Mouse (Mus musculus) cerebellum, postnatal 14 days (tissue): Measurements from ENCODE around the gene Cadps2.

Source experiments
- DNase-seq, 2 experiments: peaks; one replicate each; pipeline ENCODE4 v3.0.0; 2021; ENCODE audit warnings: mixed read lengths in 2 of 2

The Cadps2 gene

DNA sequence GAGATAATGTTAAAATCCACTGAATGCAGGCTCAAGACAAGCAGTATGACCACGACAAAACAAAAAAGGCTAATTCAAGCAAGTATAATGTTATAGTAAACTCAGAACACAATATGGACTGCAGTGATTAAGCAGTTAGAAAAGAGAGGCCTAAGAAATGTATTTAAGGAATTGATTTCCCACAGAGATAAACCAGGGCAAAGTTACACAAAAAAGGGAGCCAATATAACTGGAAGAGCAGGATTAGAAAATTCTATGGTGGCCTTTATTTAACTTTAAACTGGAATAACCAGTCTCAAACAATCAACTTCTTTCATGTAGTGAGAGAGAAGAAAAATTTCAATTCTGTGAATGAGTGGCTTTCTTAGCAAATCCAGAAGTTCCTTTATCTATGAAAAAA, 289.3 kb downstream of the Cadps2 start:
- DNase-seq, result no peak

DNA sequence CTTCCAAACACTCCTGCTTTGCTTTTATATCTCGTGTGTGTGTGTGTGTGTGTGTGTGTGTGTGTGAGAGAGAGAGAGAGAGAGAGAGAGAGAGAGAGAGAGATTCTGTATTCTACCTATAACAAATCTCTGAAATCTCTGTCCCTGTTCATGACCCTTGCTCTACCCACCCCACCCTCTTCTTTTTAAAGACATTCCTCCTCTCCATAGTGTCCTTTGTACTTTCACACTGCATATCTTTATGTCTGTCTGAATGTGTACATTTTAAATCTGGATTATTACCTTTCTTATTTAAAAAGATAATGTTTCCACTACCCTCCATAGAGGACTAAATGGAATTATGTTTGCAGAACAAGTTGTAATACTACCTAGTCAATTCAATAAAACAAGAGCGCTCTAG, 315.5 kb downstream of the Cadps2 start:
- DNase-seq, result no peak

DNA sequence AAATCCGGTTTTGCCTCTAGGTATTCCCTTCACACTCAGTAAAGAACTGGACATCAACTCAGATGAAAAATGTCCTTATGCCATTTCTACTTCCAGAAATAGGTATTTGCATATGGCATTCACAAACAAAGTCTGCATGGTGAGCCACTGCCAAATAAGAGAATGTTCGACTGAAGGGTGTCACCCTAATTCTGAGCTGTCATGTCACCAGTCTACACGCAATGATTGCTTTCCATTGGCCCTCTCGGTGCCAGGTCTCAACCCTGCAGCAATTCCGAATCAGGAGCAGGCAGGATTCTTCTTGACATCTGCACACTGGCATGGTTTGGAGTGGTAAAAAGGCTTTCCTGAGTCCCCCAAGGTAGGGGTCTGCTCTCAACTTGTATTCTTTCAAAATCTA, 316.7 kb downstream of the Cadps2 start:
- peak; percentile 72 to 80 for DNase-seq

DNA sequence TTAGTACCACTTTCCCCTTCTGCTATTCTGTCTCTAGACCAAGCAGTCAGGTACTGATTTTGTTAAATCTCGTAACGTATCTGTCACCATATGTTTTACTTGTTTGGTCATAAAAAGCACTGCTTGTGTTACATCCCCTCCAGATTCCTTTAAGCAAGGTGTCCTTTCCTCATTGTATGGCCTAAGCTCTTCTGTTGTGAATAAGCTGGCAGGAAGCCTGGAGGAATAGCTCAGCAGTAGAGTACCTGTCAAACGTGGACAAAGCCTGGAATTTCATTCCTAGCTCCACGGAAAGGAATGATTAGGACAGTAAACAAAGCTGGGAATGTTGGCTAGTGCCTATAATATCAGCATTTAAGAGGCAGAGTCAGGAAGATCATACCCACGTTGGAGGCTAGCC, 340.6 kb downstream of the Cadps2 start:
- DNase-seq, result peak in 1 of 2 experiments; percentile 35

DNA sequence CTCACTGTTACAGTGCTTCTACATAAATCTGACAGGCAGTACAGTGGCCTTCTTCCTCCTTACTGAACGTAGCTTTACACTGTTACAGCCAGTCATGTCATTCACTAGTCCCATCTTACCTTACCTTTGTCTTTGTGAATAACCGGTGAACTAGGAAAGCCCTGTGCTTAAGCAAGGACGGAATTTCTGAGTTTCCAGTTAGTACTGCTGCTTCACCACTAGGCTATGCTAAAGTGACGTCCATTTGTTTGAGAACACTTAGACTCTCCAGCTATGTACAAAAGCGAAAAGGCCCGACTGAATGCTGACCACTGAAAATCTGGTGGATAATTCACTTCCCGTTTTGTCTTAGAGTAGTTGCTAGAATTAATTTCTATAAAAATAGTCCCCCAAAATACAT, 347.4 kb downstream of the Cadps2 start:
- peak; percentile 20 to 62 for DNase-seq

DNA sequence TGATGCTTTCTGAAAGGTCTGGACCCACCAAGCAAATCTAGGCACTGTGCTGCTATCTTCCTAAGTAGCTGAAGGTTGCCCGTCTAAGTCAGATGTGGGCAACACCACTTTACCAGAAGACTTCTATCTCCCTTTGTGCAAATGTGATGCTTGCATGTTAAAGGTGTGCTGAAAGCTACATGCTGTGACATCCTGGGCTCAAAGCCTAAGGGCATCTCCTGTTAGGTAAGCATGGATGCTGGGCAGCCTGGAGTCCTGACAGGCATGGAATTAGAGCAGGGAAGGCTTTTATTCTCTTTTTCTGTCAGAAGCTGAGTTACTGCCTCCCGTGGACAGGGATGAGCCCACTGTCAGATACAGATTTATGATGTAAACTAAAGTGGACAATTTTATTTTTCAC, 348.8 kb downstream of the Cadps2 start:
- peak; percentile 26 to 47 for DNase-seq

DNA sequence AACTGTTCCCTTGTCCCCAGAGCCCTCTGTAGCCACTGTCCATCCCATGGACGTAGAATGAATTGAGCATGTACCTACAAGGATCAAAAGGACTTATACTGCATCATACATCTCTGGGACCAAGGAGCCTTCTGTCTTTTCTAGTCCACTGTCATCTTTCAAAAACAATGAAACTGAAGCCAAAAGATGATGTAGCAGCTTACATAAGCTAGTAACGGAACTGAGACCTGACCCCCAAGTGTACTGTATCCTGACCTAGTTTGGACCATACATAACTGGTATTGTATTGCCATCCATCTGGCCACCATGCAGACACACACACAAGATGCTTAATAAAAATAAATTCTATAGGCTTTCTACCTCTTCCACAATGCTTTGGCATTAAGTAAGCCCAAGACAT, 350.2 kb downstream of the Cadps2 start:
- DNase-seq, result no peak

DNA sequence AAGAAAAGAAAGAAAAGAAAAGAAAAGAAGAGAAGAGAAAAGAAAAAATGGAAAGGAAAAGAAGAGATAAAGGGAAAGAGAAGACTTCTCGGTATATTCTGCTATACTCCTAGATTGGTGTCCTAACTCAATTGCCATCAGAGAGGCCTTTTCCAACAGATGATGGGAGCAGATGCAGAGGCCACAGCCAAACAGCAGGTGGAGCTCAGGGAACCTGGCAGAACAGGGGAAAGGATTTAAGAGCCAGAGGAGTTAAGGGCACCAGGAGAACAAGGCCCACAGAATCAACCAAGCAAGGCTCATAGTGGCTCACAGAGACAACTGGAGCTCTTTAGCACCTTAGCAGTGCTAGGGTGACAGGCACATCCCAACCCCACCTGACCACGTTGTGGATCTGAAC, 366.5 kb downstream of the Cadps2 start:
- DNase-seq, result peak; percentile 52 to 57

DNA sequence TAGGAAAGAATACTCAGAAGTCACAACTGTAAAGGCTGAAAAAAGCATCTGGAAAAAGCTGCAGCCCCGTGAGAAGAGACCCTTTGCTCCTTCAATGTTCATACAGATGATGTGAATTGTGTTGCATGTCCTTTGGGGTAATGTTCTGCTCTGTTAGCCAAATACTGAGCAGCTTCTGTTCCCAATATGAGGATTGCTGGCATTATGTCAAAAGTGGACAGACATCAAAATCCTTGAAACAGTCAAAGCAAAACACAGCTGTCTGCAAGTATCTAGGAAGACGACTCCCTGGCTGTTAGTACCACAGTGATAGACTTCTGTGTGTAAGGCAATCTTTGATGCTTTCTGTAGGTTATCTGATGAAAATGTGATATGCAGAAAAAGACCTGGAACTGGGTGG, 367.4 kb downstream of the Cadps2 start:
- no peak for DNase-seq

DNA sequence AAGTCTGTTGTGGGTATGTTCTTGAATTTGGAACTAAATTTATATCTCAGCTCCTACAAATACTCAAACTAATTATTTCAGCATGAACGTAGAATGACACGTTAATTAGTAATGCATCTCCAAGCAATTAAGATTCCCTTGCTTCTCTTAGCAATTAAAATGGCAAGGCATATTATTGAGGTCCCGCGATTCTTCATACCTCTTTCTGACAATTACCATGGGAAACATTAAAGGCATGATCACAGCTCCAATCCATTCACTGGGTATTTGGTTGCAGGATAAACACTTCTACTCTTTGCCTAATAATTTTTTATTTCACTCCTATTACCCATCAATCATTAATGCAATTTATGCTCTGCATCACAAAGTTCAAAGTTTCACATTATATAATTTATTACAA, 371.3 kb downstream of the Cadps2 start:
- no peak for DNase-seq

DNA sequence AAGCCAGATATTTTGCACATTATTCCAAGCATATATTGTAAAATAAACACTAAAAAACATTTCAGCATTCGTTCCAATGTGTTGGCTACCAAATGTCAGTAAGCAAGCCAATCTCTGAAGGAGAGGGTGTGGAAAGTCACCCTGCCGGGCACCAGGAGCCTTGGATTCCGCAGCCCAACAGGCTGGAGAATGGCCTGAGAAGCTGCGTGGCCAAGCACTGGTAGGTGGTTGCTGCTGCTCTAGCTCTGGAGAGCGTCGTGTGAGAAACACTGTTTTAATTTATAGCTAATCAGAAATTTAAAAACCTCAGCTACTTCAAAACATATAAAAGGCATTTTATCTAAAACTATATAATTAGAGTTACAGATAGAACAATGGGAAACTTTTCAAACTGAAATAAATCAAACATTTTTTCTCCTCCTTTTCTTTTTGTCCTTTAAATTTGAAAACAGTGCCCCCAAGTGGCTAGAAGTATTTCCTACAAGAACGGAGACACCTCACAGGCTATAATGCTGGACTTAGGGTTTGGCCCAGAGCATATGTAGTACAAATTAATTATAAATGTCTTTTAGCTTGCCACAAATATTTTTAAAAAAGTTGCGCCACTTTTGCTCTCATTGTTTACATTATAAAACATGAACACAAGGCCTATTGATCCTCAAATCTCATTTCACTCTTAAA, 376.5 kb downstream of the Cadps2 start:
- peak; percentile 48 to 65 for DNase-seq

DNA sequence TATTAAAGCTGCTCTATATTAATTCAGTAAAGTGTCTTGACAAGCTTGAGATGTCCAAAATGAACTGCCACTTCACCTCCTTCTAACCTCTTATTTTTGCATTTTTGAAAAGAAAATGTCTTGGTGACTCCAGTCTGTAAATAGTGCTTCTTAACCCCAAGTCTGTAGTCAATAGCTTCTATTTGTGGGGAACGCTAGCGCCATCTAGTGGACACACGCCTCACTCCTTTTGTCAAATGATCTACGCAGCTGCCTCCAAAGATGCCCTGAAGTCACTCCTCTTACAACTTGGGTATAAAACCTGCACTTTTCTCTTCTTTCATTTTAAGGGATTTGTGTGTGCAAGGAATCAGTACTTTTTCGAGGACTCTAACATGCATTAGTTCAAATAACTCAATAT, 381.5 kb downstream of the Cadps2 start:
- peak; percentile 77 to 84 for DNase-seq

DNA sequence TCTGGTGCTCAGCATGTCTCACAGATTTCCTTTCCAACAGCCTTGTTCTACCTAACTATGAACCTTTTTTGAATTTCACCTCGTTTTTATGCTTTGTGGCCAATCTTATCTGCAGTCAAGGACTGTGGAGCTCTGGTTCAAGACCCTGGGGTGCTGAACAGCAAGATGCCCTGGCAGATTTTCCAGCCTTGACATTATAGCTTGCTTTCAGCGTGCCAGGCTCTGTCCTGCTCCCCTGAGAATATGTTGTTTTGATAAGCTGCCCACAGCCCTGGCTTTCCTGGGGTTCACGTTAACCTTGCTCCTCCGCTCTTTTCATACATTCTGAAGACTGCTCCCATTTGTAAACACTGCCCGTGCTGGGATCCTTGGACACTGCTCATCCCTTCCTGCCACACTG, 385.3 kb downstream of the Cadps2 start:
- peak in 1 of 2 experiments; percentile 42 for DNase-seq

DNA sequence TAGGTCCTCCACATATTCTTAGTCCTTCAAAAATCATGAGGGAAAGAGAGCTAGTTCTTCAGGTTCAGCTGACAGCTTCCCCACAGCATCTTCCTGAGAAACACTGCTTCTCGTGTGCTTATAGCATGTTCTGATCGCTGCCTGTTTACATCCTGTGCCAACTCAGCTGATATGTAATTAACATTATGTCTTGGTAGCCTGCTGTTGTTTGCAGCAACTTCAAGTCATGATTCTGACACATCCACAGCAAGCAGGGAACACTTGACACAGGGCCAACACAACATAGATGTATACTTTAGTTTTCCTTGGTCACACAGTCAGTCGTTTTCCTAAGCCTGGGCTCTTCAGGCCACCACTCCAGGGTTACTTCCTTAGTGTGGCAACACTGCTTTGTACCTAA, 399.3 kb downstream of the Cadps2 start:
- DNase-seq, result no peak

DNA sequence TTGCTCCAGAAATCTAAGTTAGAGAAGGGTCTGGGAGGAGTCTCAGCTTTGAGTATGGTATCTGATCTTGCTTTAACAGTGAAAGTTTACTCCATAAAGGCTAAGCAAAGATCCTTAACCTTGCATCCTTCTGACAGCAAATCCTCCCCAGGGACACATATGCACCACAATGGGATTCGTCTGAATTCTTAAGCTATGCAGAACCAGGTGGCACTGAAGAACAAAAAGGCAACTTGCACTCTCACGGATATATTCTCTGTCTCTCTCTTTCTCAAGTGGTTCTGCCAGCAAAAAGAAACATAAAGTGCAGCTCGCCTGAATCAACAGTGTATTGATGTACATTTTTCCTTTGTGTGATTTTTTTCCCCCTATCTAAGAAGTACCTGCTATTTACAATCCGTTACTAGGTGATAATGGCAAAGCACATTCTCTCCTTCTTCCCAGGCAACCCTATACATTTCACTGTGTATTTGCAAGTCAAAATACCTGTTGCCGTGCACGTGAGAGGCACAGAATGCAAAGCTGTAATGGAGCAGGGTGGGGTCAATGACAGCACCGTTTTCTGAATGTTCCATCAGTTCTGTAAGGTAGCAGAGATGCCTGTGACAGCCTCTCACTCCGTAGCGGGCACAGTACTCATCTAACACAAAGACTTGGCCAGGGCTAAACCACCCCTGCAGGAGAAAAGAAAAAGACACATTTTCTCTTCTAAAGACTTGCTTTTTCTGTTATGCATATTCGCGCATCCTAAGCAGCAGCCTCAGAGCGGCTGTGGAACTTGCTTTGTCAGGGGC, 428.8 kb downstream of the Cadps2 start:
- DNase-seq, result no peak

DNA sequence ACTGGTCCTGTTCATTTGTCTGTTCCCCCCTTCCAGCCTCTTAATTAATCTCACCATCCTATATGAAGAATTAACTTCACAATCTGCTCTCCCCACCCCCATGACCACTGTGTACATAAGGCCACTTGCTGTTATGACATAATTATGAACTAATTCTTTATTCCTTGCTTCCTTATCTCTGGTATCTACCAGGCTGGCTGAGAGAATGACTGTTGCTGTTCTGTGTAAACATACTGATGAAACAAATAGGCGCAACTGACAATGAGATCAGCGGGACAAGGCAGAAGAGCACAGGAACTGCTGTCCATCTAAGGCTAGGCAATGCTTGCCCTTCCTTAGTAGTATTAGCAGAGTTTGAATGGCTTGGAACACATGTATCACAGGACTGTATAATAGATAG, 445.1 kb downstream of the Cadps2 start:
- no peak for DNase-seq

DNA sequence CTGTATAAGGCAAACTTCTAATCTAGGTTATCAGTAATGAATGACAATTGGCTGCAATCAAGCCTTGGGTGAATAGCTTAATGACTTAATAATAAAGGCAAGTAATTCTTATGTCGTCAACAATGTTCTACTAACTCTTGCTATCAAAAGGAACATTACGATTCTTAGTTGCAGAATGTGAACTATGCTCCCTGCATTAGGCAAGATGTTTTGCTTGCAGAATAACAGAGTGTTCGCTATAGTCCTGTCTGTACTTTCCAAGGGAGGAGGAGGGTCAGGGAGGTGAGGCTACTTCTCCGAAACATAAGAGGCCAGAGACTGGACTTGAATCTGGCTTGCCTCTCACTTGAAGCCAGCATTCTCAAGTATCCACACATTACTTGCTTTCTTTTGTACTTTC, 446.5 kb downstream of the Cadps2 start:
- no peak for DNase-seq

DNA sequence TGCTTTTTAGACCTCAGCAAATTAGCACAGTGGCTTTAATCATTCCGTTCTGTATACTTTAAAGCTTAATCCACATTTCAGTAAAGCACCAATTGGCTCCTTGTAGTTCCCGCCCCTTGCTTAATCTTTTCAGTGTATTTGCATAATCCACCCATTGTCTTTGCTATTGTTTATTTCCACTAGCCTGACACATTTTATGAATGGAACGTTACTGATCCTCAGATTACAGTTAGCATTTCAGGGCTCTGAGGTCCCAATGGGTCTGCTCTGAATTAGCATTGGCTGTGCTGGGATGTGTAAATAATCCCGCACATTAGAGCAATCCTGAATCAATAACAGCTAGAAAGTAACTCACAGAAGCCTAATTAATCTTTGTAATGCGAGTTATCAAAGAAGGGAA, 452.5 kb downstream of the Cadps2 start:
- no peak for DNase-seq

DNA sequence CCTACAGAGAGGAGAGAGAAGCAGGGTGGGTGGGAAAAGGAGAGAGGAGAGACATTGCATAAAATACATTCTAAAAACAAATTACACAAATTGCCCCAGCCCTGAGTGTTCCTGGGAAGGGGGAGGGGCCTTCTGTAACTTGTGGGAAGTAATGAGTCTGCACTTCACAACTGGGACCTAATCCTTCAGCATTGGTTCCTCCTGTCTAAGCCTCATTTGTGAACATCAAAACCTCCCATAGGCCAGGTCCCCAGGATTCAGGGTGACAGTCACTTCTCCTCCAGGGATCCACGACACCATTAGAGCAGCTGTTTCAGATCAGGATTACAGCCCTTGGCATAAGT, 456.2 kb downstream of the Cadps2 start:
- no peak for DNase-seq

DNA sequence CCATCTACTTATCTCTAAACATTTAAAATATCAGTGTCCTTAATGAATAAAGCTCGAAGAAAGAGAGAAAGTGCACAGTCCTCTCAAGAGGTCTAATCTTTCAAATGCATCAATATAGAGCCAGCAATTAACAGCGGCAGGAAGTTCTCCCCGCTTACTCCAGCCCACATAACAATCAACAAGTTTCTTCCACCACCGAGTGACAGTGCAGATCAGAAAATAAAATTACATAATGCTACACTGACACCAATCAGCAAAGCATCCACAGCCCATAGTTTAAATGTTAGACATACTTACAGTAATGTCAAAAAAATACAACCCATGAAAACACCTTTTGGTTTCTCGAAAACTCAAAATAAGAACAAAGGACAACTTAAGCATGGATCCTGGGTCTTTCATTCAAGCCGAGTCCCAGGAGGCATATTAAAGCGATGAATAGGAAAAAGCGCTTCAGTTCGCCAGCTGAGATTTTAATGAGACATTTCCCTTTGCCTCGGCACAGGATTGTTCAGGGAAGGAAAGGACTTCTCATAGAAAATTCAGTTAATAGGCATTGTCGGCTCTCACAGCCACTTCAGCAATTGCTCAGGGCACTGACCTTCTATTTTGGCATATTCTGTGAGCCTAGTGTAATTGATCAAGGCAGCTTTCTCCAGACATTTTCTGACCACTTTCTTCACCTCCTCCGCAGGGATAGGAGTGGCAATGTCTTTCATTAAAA, 456.8 kb downstream of the Cadps2 start:
- no peak for DNase-seq

DNA sequence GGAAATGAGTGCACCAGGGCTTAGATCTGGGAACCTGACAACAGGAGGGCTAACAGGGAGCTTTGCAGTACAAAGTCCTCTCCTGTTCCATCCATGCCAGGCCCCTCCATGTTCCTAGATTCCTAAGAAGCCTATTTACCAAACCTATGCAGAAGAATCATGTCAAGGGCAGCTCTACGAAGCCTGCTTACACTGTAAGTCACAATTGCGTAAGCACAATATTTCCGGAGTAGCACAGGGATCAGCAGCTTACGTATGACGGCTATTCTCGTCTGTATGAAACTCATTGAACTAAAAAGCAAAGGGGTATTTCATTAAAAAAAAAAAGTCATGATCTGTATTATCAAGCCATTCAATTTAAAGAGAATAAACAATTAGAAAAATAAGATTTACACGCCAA, 462.9 kb downstream of the Cadps2 start:
- DNase-seq, result no peak

DNA sequence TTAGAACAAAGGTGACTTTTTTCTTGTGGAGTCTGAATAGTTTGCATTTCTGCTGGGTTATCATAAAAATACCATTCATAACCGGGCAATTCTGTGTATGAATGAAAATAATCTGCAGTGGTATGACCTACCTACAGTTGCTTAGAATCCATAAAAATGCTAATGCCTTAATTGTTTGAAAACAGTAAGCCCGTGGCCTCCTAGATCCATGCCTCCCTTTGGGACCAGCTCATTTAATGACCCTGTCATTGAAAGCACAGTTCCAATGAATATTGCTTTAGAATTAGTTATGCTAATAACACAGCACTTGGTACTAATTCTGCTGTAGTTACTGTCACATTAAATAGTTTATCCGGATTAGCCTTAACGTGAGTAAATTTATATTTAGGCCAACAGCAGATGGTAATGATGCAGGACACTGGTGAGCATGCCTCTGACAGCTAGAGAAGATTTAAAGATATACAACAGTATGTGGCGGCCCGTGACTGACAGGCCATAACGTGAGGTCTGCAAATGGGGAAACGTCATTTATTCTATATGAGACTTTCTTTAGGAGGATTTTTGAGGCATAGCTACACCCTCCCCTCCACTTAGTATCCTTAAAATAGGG, 477.3 kb downstream of the Cadps2 start:
- no peak for DNase-seq

DNA sequence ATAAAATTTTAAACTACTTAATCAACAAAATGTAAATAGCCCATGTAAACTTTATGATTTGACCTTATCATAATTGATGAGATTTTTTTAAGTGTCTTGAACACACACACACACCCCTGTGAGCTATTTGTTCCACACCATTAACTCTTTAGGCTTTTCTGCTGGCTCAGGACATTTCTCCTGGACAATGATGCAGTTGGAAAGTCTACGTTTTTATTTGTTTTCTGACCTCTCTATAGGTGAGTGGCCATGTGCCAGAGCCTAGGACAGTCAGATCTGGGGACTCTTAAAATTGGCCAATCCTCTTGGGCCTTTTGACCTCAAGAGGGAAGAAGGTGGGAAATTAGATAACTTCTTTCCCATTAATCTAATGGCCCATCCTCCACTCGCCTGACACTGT, 478.6 kb downstream of the Cadps2 start:
- no peak for DNase-seq

DNA sequence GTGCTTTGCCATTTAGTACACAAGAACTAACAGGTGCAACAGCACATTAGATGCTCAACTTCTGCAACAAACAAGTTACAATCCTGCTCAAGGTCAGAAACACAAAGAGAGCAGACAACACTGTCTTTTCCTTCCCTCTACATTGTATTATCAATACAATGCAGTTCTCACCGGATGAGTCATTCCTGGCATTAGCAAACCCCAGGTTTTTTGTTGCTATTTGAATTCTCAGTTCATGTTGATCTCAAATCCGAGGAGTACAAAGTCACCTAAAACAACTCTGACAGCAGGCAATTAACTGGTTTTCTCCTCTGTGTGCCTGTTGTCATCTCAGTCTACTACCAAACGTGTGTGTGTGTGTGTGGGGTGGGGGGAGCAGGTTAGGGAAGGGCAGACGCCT, 483.1 kb downstream of the Cadps2 start:
- no peak for DNase-seq
